Mouse (Mus musculus): ENCODE measurements at regions not wholly inside any gene's neighbourhood (a gene's known extent, or its start where the extent isn't known, plus 50 kb on each side); places are given as distances from the start of the nearest gene placed in this dataset.
"Not testable (repeated sequence)": the region's sequence is repeated elsewhere in the genome, so short reads cannot be mapped to it uniquely, and the experiment has no call there.

DNA sequence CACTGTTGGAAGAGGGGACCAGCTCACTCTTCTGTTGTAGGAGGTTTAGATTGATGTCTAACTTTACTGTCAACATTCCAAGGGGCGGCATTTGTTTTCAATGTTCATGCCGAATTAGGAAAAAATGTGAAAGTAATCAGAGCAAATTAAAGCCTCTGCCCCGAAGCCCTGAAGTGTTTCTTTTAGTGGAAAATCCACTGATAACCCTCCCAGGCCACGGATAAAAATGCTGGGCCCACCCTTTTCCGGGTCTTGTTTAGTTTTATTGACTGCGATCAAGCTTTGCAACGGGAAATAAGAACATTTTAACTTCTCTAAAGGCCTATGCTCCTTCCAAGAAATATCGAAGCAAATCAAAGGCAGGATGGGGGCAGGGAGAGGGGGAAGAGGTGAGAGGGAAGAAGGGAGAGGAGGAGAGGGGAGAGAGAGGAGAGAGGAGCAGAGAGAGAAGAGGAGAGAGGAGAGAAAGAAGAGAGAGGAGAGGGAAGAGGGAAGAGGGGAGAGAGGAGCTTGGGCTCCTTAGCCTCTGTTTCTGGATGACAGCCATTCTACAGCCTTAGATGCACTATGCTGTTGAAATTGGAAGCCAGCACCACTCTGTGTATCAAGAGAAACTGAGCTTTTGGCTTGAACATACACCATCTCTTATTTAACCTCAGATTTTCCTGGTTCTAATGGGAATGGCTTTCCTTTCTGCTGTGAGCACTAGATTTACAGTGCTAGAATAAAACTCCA, 140.3 kb upstream of the Palmd start:
- ATAC-seq (ENCODE audit: low FRiP score) = no peak
- H3K27ac ChIP-seq = no peak overlapping the region
- no peaks in the 10 kb centered on the region for H3K36me3 ChIP-seq
- H3K4me2 ChIP-seq = no peak overlapping the region
- no peak overlapping the region for H3K4me3 ChIP-seq
- peaks cover 17% of the 10 kb centered on the region; the same call in 1 of the 2 replicates for H3K4me1 ChIP-seq (replicated peaks)
- no peak overlapping the region for H3K9ac ChIP-seq
- WGBS = 69% methylated on average over 8 of the region's 8 CpGs
- no peaks in the 10 kb centered on the region for H3K9me3 ChIP-seq
- no peaks in the 10 kb centered on the region for H3K27me3 ChIP-seq

DNA sequence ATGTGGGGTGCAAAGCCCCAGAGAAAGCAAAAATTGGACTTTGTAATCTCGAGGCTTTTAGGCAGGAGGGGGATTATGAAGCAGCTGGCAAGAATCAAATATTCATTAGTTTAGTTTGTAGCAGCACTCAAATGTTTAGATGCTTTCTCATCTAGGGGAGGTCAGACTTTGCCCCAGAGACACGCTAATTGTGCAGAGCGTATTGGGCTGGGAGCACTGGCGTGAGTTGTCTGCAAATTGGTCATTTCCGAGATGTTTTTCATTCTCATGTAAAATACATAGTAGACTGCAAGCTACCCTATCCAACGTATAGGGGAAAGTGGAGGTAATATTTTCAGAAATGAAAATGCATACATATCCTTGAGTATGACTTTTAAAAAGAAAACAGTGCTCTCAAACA, 139.2 kb upstream of the Palmd start:
- 46% methylated on average over 6 of the region's 6 CpGs for WGBS
- Histone ChIP-seq H3K27ac (no peak overlapping the region), H3K4me3 (no peak overlapping the region), H3K4me2 (no peak overlapping the region), H3K4me1 (replicated peaks) (peaks cover 17% of the 10 kb centered on the region; the same call in 1 of the 2 replicates), H3K9ac (no peak overlapping the region), H3K36me3 (no peaks in the 10 kb centered on the region), H3K27me3 (no peaks in the 10 kb centered on the region), H3K9me3 (no peaks in the 10 kb centered on the region)
- ATAC-seq (ENCODE audit: low FRiP score) = no peak

GRCm38 (mm10) chr3:117107378-117107777, 138.6 kb upstream of the Palmd start:
- no peaks in the 10 kb centered on the region for H3K9me3 ChIP-seq
- no peak overlapping the region for H3K9ac ChIP-seq
- H3K27me3 ChIP-seq = no peaks in the 10 kb centered on the region
- no peak overlapping the region for H3K4me3 ChIP-seq
- peaks cover 17% of the 10 kb centered on the region; the same call in 1 of the 2 replicates for H3K4me1 ChIP-seq (replicated peaks)
- H3K4me2 ChIP-seq = no peak overlapping the region
- 84% methylated on average over 3 of the region's 3 CpGs for WGBS
- no peak overlapping the region for H3K27ac ChIP-seq
- no peak for ATAC-seq (ENCODE audit: low FRiP score)
- H3K36me3 ChIP-seq = no peaks in the 10 kb centered on the region

- no peak for ATAC-seq (ENCODE audit: low FRiP score)
- Histone ChIP-seq H3K27me3 (no peaks in the 10 kb centered on the region), H3K4me3 (no peak overlapping the region), H3K4me2 (no peak overlapping the region), H3K4me1 (replicated peaks) (no peaks in the 10 kb centered on the region), H3K36me3 (no peaks in the 10 kb centered on the region), H3K27ac (no peak overlapping the region), H3K9ac (no peak overlapping the region), H3K9me3 (no peaks in the 10 kb centered on the region)
- WGBS = 66% methylated on average over 2 of the region's 2 CpGs
Observed at GRCm38 (mm10) chr3:117087646-117088045, 118.9 kb upstream of the Palmd start.

DNA sequence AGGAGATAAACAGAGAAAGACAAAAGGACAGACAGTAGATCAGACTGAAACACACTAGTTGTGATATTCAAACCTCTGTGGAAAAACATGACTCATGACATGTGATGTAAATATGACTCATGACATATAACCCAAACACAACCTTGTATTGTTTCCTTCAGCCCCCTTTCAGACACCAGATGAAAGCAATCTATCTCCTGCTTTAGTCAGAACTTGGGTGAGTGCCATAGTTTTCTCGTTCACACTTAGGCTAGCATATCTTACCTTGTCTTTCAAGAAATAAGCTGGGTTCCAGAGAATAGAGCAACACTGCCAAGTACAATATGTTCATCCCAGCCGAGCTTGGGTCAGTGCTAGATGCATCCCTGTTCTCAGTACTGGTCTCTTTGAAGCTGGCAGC, 107.9 kb upstream of the Palmd start:
- 83% methylated on average over 2 of the region's 2 CpGs for WGBS
- no peaks in the 10 kb centered on the region for H3K27me3 ChIP-seq
- no peaks in the 10 kb centered on the region for H3K36me3 ChIP-seq
- ATAC-seq (ENCODE audit: low FRiP score) = no peak
- no peak overlapping the region for H3K4me2 ChIP-seq
- H3K27ac ChIP-seq = no peak overlapping the region
- no peak overlapping the region for H3K9ac ChIP-seq
- no peaks in the 10 kb centered on the region for H3K9me3 ChIP-seq
- H3K4me3 ChIP-seq = no peak overlapping the region
- no peaks in the 10 kb centered on the region for H3K4me1 ChIP-seq (replicated peaks)

GRCm38 (mm10) chr3:117073399-117073798, 104.6 kb upstream of the Palmd start:
- H3K9me3 ChIP-seq = no peaks in the 10 kb centered on the region
- no peak overlapping the region for H3K27ac ChIP-seq
- H3K36me3 ChIP-seq = no peaks in the 10 kb centered on the region
- no peaks in the 10 kb centered on the region for H3K27me3 ChIP-seq
- H3K4me2 ChIP-seq = no peak overlapping the region
- no peaks in the 10 kb centered on the region for H3K4me1 ChIP-seq (replicated peaks)
- 81% methylated on average over 4 of the region's 4 CpGs for WGBS
- H3K9ac ChIP-seq = no peak overlapping the region
- H3K4me3 ChIP-seq = no peak overlapping the region
- ATAC-seq (ENCODE audit: low FRiP score) = no peak

DNA sequence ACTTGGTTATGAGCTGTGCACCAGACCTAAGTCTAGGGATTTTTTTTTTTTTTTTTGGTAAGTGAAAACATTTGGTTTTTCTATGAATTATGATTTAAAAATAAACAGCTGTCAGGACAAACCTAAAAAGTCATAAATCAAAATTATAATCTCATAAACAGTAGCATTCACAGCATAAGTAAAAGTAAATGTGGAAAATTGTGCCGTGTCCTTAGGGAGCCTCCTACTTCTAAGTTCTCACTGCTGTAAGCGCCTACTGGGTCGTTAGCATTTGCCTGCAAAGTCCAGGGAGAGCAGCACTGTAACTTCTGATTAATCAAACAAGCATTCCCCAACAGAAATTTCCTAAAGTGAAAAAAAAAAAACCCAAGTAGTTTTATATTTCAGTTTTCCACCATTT, 104.2 kb upstream of the Palmd start:
- 76% methylated on average over 3 of the region's 3 CpGs for WGBS
- no peak overlapping the region for H3K9ac ChIP-seq
- no peak overlapping the region for H3K27ac ChIP-seq

GRCm38 (mm10) chr3:117071851-117072250, 103.1 kb upstream of the Palmd start:
- no peaks in the 10 kb centered on the region for H3K36me3 ChIP-seq
- no peak overlapping the region for H3K4me3 ChIP-seq
- 93% methylated on average over 5 of the region's 5 CpGs for WGBS
- H3K4me1 ChIP-seq (replicated peaks) = no peaks in the 10 kb centered on the region
- no peaks in the 10 kb centered on the region for H3K27me3 ChIP-seq
- H3K9ac ChIP-seq = no peak overlapping the region
- no peaks in the 10 kb centered on the region for H3K9me3 ChIP-seq
- ATAC-seq (ENCODE audit: low FRiP score) = no peak
- no peak overlapping the region for H3K27ac ChIP-seq
- no peak overlapping the region for H3K4me2 ChIP-seq

More for the DNA sequence above, 104.2 kb upstream of the Palmd start:
- Histone ChIP-seq H3K27me3 (no peaks in the 10 kb centered on the region), H3K4me2 (no peak overlapping the region), H3K9me3 (no peaks in the 10 kb centered on the region), H3K4me3 (no peak overlapping the region), H3K4me1 (replicated peaks) (no peaks in the 10 kb centered on the region), H3K36me3 (no peaks in the 10 kb centered on the region)
- no peak for ATAC-seq (ENCODE audit: low FRiP score)

DNA sequence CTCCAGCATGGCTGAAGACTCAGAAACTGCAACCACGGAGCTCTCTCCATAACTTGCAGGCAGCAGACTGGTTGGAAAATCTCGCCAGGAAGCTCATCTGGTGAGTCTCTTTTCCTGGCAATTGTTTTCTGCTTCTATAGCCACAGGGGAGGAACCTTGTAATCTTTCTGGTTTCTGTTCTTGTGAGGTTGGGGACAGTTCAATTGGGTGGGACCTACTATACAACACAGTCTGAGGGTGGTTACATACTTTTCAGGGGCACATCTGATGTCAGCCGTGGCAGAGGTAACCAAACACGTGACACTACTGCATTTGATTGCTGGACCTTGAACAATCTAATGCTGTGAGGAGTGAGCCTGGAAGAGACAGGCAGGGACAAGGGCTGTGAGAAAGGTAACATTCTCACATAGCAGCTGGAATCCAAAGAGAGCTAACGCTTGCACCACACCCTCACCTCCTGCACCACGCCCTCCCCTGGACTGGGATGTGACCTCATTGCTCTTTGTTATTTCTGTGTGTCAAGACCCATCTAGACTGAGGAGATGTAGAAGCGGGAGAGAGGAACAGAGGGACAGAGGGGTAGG, 98.8 kb upstream of the Palmd start:
- H3K4me3 ChIP-seq = no peak overlapping the region
- no peaks in the 10 kb centered on the region for H3K36me3 ChIP-seq
- no peak for ATAC-seq (ENCODE audit: low FRiP score)
- no peak overlapping the region for H3K27ac ChIP-seq
- whole genome bisulfite sequencing = 84% methylated on average over 7 of the region's 7 CpGs
- no peaks in the 10 kb centered on the region for H3K9me3 ChIP-seq
- H3K4me2 ChIP-seq = no peak overlapping the region
- H3K9ac ChIP-seq = no peak overlapping the region
- no peaks in the 10 kb centered on the region for H3K4me1 ChIP-seq (replicated peaks)
- H3K27me3 ChIP-seq = no peaks in the 10 kb centered on the region

GRCm38 (mm10) chr3:117065904-117066303, 97.1 kb upstream of the Palmd start:
- H3K27me3 ChIP-seq = no peaks in the 10 kb centered on the region
- H3K9ac ChIP-seq = no peak overlapping the region
- H3K9me3 ChIP-seq = no peaks in the 10 kb centered on the region
- no peaks in the 10 kb centered on the region for H3K36me3 ChIP-seq
- H3K4me2 ChIP-seq = no peak overlapping the region
- WGBS = 86% methylated on average over 2 of the region's 2 CpGs
- H3K27ac ChIP-seq = no peak overlapping the region
- no peak overlapping the region for H3K4me3 ChIP-seq
- H3K4me1 ChIP-seq (replicated peaks) = no peaks in the 10 kb centered on the region
- no peak for ATAC-seq (ENCODE audit: low FRiP score)

- Histone ChIP-seq H3K9ac (no peak overlapping the region), H3K36me3 (no peaks in the 10 kb centered on the region), H3K27ac (no peak overlapping the region), H3K4me2 (no peak overlapping the region), H3K4me1 (replicated peaks) (no peaks in the 10 kb centered on the region), H3K27me3 (no peaks in the 10 kb centered on the region), H3K9me3 (no peaks in the 10 kb centered on the region), H3K4me3 (no peak overlapping the region)
- WGBS = 79% methylated on average over 1 of the region's 1 CpGs
- no peak for ATAC-seq (ENCODE audit: low FRiP score)
Observed at GRCm38 (mm10) chr3:117061831-117062230, 93.0 kb upstream of the Palmd start.

- H3K9me3 ChIP-seq = no peaks in the 10 kb centered on the region
- no peak overlapping the region for H3K4me3 ChIP-seq
- H3K27ac ChIP-seq = no peak overlapping the region
- WGBS = 73% methylated on average over 6 of the region's 6 CpGs
- no peaks in the 10 kb centered on the region for H3K27me3 ChIP-seq
- ATAC-seq (ENCODE audit: low FRiP score) = 0 out of 2 replicates have a peak, but pooled peaks have one; percentile 21
- no peaks in the 10 kb centered on the region for H3K4me1 ChIP-seq (replicated peaks)
- H3K4me2 ChIP-seq = no peak overlapping the region
- H3K36me3 ChIP-seq = no peaks in the 10 kb centered on the region
- no peak overlapping the region for H3K9ac ChIP-seq
Observed at GRCm38 (mm10) chr3:117061182-117061581, 92.4 kb upstream of the Palmd start.

DNA sequence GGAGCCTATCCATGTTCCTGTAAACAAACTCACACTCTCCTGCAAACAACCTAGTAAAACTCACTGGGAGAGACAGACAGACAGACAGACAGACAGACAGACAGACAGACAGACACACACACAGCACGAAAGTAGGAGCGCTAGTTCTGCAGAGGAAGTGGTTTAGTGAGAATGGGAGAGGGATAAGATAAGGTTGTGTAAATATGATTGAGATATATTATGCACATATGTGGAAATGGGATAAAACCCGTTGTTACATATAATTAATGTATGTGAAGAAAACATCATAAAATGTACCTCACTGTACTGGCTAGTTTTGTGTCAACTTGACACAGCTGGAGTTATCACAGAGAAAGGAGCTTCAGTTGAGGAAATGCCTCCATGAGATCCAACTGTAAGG, 85.9 kb upstream of the Palmd start:
- 95% methylated on average over 3 of the region's 3 CpGs for WGBS
- not testable (repeated sequence) for ATAC-seq (ENCODE audit: low FRiP score); H3K4me2 ChIP-seq

More for the DNA sequence above, 85.9 kb upstream of the Palmd start:
- not testable (repeated sequence) for H3K4me3 ChIP-seq; H3K27me3 ChIP-seq; H3K9me3 ChIP-seq; H3K4me1 ChIP-seq (replicated peaks); H3K36me3 ChIP-seq; H3K9ac ChIP-seq; H3K27ac ChIP-seq
